Mouse (Mus musculus) lung, adult 10 weeks (tissue): ENCODE measurements around the gene Tmem102. TPM values are rescaled to one million over a fixed set of nuclear protein-coding genes. Genes with fewer than 3 reads are reported as not detected.

Source experiments
- polyA plus RNA-seq: library from polyadenylated mRNA; stranded (reverse); fragments of 350-450 nt; fragmentation: Illumina TruSeq; extraction: RNeasy Lipid Tissue Mini Kit (QIAGEN cat#74804); gene quantifications from one replicate; pipeline ENCODE4 v1.2.3, GENCODE M21; 2014; ENCODE audit warnings: low read depth, low replicate concordance; ENCODE audit not compliant: insufficient read depth

Tmem102 gene
- 4.9 TPM for polyA plus RNA-seq

GRCm38 (mm10) chr11:69804972-69805909 lies at the start of gene Tmem102:
Tmem102 (minus strand) TSS chr11:69805624.

GRCm38 (mm10) chr11:69846198-69846680 lies 40.8 kb upstream of the Tmem102 start, which contains the start of gene Plscr3:
Plscr3 (plus strand) TSS chr11:69846376.

GRCm38 (mm10) chr11:69837952-69838713 lies 32.7 kb upstream of the Tmem102 start, which contains the start of gene Tmem256:
Tmem256 (plus strand) TSS chr11:69838514.

GRCm38 (mm10) chr11:69837604-69837951 lies 32.2 kb upstream of the Tmem102 start, which contains the start of gene Nlgn2:
Nlgn2 (minus strand) TSS chr11:69837784.

GRCm38 (mm10) chr11:69822080-69822479 lies 16.7 kb upstream of the Tmem102 start, which contains the start of gene Spem1:
Spem1 (minus strand) TSS chr11:69822180.

GRCm38 (mm10) chr11:69818365-69818764 lies 12.9 kb upstream of the Tmem102 start, which contains the start of gene Spem2:
Spem2 (minus strand) TSS chr11:69818465.

GRCm38 (mm10) chr11:69815155-69815554 lies 9.7 kb upstream of the Tmem102 start, which contains the start of gene Gm39566:
Gm39566 (minus strand) TSS chr11:69815298.

GRCm38 (mm10) chr11:69801379-69801977 lies 3.9 kb downstream of the Tmem102 start, which contains the start of gene Fgf11:
Fgf11 (minus strand) TSS chr11:69801857.

GRCm38 (mm10) chr11:69795168-69795982 lies 10.0 kb downstream of the Tmem102 start, which contains the start of gene Chrnb1:
Chrnb1 (minus strand) TSS chr11:69795943.

GRCm38 (mm10) chr11:69765221-69766125 lies 40.0 kb downstream of the Tmem102 start, which contains the start of gene Zbtb4:
Zbtb4 (plus strand) TSS chr11:69765912.

GRCm38 (mm10) chr11:69761868-69762267 lies 43.6 kb downstream of the Tmem102 start, which contains the start of gene Slc35g3:
Slc35g3 (minus strand) TSS chr11:69761968.

GRCm38 (mm10) chr11:69758478-69758970 lies 46.9 kb downstream of the Tmem102 start, which contains the start of gene Polr2a:
Polr2a (minus strand) TSS chr11:69758637.

Other genes starting within 250 kb of the Tmem102 start
- 0.30 TPM for gene Efnb3, start 245.4 kb downstream of the Tmem102 start, polyA plus RNA-seq
- gene Wrap53, start 225.4 kb downstream of the Tmem102 start, polyA plus RNA-seq: 10.4 TPM
- 26.0 TPM for gene Trp53, start 225.3 kb downstream of the Tmem102 start, polyA plus RNA-seq
- gene Atp1b2, start 199.7 kb downstream of the Tmem102 start, polyA plus RNA-seq: 5.4 TPM
- not detected for gene Shbg, start 187.7 kb downstream of the Tmem102 start, polyA plus RNA-seq
- gene Sat2, start 183.6 kb downstream of the Tmem102 start, polyA plus RNA-seq: 4.7 TPM
- 39.7 TPM for gene Fxr2, start 172.6 kb downstream of the Tmem102 start, polyA plus RNA-seq
- gene Sox15, start 150.3 kb downstream of the Tmem102 start, polyA plus RNA-seq: not detected
- gene Mpdu1, start 143.0 kb downstream of the Tmem102 start, polyA plus RNA-seq: 53.4 TPM
- gene Cd68, start 139.5 kb downstream of the Tmem102 start, polyA plus RNA-seq: 44.2 TPM
- 289 TPM for gene Eif4a1, start 133.2 kb downstream of the Tmem102 start, polyA plus RNA-seq
- gene Senp3, start 123.5 kb downstream of the Tmem102 start, polyA plus RNA-seq: 47.0 TPM
- 23.3 TPM for gene Tnfsf13, start 119.8 kb downstream of the Tmem102 start, polyA plus RNA-seq
- 48.4 TPM for gene Tnfsf12, start 109.8 kb downstream of the Tmem102 start, polyA plus RNA-seq
- 24.8 TPM for gene Tnfsfm13, start 109.5 kb downstream of the Tmem102 start, polyA plus RNA-seq
- gene Polr2a, start 47.0 kb downstream of the Tmem102 start, polyA plus RNA-seq: 16.2 TPM
- 0.85 TPM for gene Slc35g3, start 43.7 kb downstream of the Tmem102 start, polyA plus RNA-seq
- 25.6 TPM for gene Zbtb4, start 39.7 kb downstream of the Tmem102 start, polyA plus RNA-seq
- 10.1 TPM for gene Chrnb1, start 9.7 kb downstream of the Tmem102 start, polyA plus RNA-seq
- gene Fgf11, start 3.8 kb downstream of the Tmem102 start, polyA plus RNA-seq: 3.4 TPM
- not detected for gene Gm39566, start 9.7 kb upstream of the Tmem102 start, polyA plus RNA-seq
- not detected for gene Spem2, start 12.8 kb upstream of the Tmem102 start, polyA plus RNA-seq
- gene Spem1, start 16.6 kb upstream of the Tmem102 start, polyA plus RNA-seq: not detected
- gene Nlgn2, start 32.2 kb upstream of the Tmem102 start, polyA plus RNA-seq: 5.3 TPM
- gene Tmem256, start 32.9 kb upstream of the Tmem102 start, polyA plus RNA-seq: 375 TPM
- gene Plscr3, start 40.8 kb upstream of the Tmem102 start, polyA plus RNA-seq: 65.1 TPM
- 5.1 TPM for gene Tnk1, start 53.1 kb upstream of the Tmem102 start, polyA plus RNA-seq
- gene Tmem95, start 72.4 kb upstream of the Tmem102 start, polyA plus RNA-seq: not detected
- 11.2 TPM for gene Kctd11, start 75.8 kb upstream of the Tmem102 start, polyA plus RNA-seq
- 9.7 TPM for gene Acap1, start 89.9 kb upstream of the Tmem102 start, polyA plus RNA-seq
- gene 2810408A11Rik, start 95.4 kb upstream of the Tmem102 start, polyA plus RNA-seq: 0.77 TPM
- 9.9 TPM for gene Neurl4, start 95.4 kb upstream of the Tmem102 start, polyA plus RNA-seq
- gene Gps2, start 108.3 kb upstream of the Tmem102 start, polyA plus RNA-seq: 43.0 TPM
- gene Eif5a, start 116.3 kb upstream of the Tmem102 start, polyA plus RNA-seq: 466 TPM
- gene Ybx2, start 130.2 kb upstream of the Tmem102 start, polyA plus RNA-seq: 1.3 TPM
- 8.1 TPM for gene Slc2a4, start 142.6 kb upstream of the Tmem102 start, polyA plus RNA-seq
- 60.8 TPM for gene Cldn7, start 159.2 kb upstream of the Tmem102 start, polyA plus RNA-seq
- gene Ctdnep1, start 175.5 kb upstream of the Tmem102 start, polyA plus RNA-seq: 86.4 TPM
- 40.7 TPM for gene Elp5, start 176.9 kb upstream of the Tmem102 start, polyA plus RNA-seq
- 466 TPM for gene Gabarap, start 185.5 kb upstream of the Tmem102 start, polyA plus RNA-seq
- gene Phf23, start 190.2 kb upstream of the Tmem102 start, polyA plus RNA-seq: 39.5 TPM
- 6.0 TPM for gene Dvl2, start 195.0 kb upstream of the Tmem102 start, polyA plus RNA-seq
- 82.7 TPM for gene Acadvl, start 209.8 kb upstream of the Tmem102 start, polyA plus RNA-seq
- 7.3 TPM for gene Dlg4, start 211.3 kb upstream of the Tmem102 start, polyA plus RNA-seq
- 13.1 TPM for gene Asgr1, start 248.5 kb upstream of the Tmem102 start, polyA plus RNA-seq